Mouse (Mus musculus): Measurements from ENCODE around the gene Syn2. TPM values are rescaled to one million over a fixed set of nuclear protein-coding genes. Genes with fewer than 3 reads are reported as not detected.

The Syn2 gene
- polyA plus RNA-seq, 1 experiment from 2014 or later: 1.0 TPM

DNA sequence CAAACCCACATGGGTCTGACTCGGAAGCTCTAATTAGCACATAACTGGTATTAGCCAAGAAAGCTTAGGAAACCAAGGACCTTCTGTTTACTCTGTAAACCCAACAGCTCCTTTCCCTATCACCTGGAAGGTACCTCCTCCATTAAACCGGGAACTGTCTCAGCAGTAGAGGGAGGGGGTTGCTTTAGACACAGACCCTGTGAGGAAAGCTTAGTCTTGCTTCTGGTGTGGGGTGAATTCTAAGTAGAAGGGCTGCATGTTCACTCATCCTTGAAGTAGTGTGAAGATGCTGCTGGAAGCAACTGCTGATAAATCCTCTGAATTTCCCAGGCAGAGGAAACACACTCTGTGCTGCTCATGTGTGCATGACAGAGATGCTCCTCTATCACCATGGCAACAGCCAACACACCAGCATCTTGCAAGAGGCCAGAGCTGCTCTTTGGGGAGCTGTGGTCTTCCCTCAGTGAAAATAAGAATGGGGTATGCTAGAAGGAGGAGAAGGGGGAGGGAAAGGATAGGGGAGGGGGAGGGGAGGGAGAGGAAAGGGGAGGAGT is 8.4 kb upstream of the Syn2 start:
- Histone ChIP-seq H3K9me3 (no peaks in the 10 kb centered on the region), H3K9ac (no peak overlapping the region), H3K27me3 (peaks cover 9% of the 10 kb centered on the region; the same call in 1 of the 2 replicates), H3K4me1 (peaks cover 11% of the 10 kb centered on the region), H3K36me3 (no peaks in the 10 kb centered on the region), H3K4me2 (no peak overlapping the region), H3K27ac (no peak overlapping the region), H3K4me3 (no peak overlapping the region)
- ATAC-seq (ENCODE audit: insufficient number of reproducible peaks, insufficient read depth, low FRiP score, low TSS enrichment, low read depth): no peak
- WGBS: 40% methylated on average over 2 of the region's 2 CpGs

DNA sequence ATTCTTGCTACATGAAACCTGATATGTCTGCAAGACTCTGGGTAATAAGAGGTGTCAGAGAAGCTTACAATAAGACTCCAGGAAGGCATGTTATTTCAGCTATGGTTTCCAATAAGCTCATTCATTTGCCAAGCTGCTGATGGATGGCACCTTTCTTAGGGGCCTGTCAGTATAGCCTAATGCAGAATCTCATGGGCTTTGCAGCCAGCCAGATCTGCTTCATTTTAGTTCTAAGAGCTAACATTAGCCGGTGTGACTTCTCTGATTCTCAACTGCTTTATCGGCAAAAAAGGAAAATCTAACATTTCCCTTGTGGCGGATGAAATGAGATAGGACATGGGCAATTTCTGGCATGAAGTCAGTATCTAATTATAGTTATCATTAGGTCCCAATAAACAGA is 7.9 kb upstream of the Syn2 start:
- H3K36me3 ChIP-seq: no peaks in the 10 kb centered on the region
- no peak overlapping the region for H3K27ac ChIP-seq
- ATAC-seq (ENCODE audit: insufficient number of reproducible peaks, insufficient read depth, low FRiP score, low TSS enrichment, low read depth): no peak
- peaks cover 11% of the 10 kb centered on the region for H3K4me1 ChIP-seq
- H3K27me3 ChIP-seq: peaks cover 9% of the 10 kb centered on the region; the same call in 1 of the 2 replicates
- 58% methylated on average over 3 of the region's 3 CpGs for WGBS
- no peaks in the 10 kb centered on the region for H3K9me3 ChIP-seq
- H3K4me2 ChIP-seq: no peak overlapping the region
- no peak overlapping the region for H3K4me3 ChIP-seq
- H3K9ac ChIP-seq: no peak overlapping the region

DNA sequence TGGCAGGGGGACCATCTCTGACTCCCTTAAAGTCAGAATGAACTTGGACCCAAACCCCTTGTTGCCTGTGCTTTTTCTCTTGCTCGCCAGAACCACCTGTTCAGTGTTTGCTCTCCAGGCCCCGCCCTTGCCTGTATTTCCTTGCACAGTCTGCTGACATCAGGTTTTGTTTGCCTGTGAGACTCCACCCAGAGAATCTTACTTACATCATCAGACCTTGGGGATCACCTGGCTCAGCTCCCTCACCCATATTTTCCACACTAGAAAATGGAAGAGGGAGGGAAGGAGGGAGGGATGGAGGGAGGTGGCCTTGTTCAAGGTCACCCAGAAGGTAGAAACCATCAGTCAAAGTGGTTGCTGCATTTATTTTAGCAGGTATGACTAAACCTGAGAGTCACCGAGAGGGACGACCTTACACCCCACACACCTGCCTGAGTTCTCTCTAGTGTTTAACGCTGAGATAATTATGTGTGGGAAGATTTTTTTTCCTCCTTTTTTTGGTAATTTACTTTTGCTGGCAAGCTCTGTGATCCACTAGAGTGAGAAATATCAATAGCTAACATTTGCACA is 7.4 kb upstream of the Syn2 start:
- Histone ChIP-seq H3K36me3 (no peaks in the 10 kb centered on the region), H3K4me1 (peaks cover 11% of the 10 kb centered on the region), H3K4me3 (no peak overlapping the region), H3K27me3 (peaks cover 9% of the 10 kb centered on the region; the same call in 1 of the 2 replicates), H3K9me3 (no peaks in the 10 kb centered on the region), H3K9ac (no peak overlapping the region), H3K4me2 (no peak overlapping the region), H3K27ac (no peak overlapping the region)
- 76% methylated on average over 5 of the region's 5 CpGs for WGBS
- no peak for ATAC-seq (ENCODE audit: insufficient number of reproducible peaks, insufficient read depth, low FRiP score, low TSS enrichment, low read depth)

DNA sequence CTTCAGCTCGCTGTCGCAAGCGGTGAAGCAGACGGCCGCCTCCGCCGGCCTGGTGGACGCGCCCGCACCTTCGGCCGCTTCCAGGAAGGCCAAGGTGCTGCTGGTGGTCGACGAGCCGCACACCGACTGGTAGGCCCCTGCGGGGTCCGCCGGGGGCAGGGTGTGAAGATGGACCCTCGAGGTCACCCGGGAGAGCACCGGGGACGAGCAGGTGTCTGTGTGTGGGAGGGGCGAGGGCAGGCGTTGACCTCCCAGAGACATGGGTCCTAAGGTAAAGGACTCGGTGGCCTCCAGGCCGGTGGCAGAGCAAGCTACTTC is 589 bp downstream of the Syn2 start:
- WGBS: 2% methylated on average over 27 of the region's 27 CpGs
- no peaks in the 10 kb centered on the region for H3K9me3 ChIP-seq
- peak overlapping the region; percentile 72 for H3K9ac ChIP-seq
- no peak for ATAC-seq (ENCODE audit: insufficient number of reproducible peaks, insufficient read depth, low FRiP score, low TSS enrichment, low read depth)
- H3K36me3 ChIP-seq: no peaks in the 10 kb centered on the region
- peaks cover 11% of the 10 kb centered on the region for H3K4me1 ChIP-seq
- H3K4me2 ChIP-seq: peak overlapping the region; percentile 94
- peak overlapping the region; percentile 62 for H3K4me3 ChIP-seq
- peaks cover 47% of the 10 kb centered on the region for H3K27me3 ChIP-seq
- H3K27ac ChIP-seq: no peak overlapping the region

DNA sequence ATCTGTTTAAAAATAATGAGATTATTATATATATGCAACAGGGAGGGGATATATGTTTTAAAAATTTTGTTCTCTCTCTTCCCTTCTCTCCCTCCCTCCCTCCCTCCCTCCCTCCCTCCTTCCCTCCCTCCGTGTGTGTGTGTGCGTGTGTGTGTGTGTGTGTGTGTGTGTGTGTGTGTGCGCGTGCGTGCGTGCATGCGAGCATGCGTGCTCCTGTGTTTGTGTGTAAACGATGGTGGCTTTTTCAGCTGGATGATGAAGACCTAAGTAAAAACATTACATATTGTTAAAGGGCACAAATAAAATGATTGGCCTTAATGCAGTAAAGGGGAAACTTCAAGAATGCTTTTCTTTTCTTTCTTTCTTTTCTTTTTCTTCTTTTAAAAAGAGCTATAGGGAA is 1.5 kb downstream of the Syn2 start:
- ATAC-seq (ENCODE audit: insufficient number of reproducible peaks, insufficient read depth, low FRiP score, low TSS enrichment, low read depth): no peak
- H3K36me3 ChIP-seq: no peaks in the 10 kb centered on the region
- H3K4me2 ChIP-seq: no peak overlapping the region
- peaks cover 11% of the 10 kb centered on the region for H3K4me1 ChIP-seq
- H3K27me3 ChIP-seq: peaks cover 47% of the 10 kb centered on the region
- no peak overlapping the region for H3K27ac ChIP-seq
- H3K4me3 ChIP-seq: no peak overlapping the region
- WGBS: 82% methylated on average over 8 of the region's 9 CpGs
- no peak overlapping the region for H3K9ac ChIP-seq
- H3K9me3 ChIP-seq: no peaks in the 10 kb centered on the region

DNA sequence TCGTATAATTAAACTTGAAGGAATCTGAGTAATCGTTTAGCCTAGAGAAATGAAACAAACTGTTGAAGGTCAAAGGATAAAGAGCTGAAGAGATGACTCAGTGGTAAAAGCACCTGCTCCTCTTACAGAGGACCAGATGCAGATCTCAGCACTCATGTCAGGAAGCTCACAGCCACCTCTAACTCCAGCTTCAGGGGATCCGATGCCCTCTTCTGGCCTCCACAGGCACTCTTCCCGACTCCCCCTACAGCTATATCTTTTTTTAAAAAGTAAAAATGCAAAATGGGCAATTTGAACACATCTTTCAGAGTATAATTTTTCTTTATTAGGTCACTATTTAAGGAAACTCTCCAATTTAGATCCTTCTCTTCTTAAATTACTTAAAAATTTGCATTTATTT is 6.7 kb downstream of the Syn2 start:
- H3K4me1 ChIP-seq: no peaks in the 10 kb centered on the region
- H3K36me3 ChIP-seq: no peaks in the 10 kb centered on the region
- no peak overlapping the region for H3K9ac ChIP-seq
- WGBS: 60% methylated on average over 4 of the region's 4 CpGs
- no peaks in the 10 kb centered on the region for H3K9me3 ChIP-seq
- peaks cover 17% of the 10 kb centered on the region for H3K27me3 ChIP-seq
- no peak for ATAC-seq (ENCODE audit: insufficient number of reproducible peaks, insufficient read depth, low FRiP score, low TSS enrichment, low read depth)
- H3K27ac ChIP-seq: no peak overlapping the region
- no peak overlapping the region for H3K4me3 ChIP-seq
- no peak overlapping the region for H3K4me2 ChIP-seq

DNA sequence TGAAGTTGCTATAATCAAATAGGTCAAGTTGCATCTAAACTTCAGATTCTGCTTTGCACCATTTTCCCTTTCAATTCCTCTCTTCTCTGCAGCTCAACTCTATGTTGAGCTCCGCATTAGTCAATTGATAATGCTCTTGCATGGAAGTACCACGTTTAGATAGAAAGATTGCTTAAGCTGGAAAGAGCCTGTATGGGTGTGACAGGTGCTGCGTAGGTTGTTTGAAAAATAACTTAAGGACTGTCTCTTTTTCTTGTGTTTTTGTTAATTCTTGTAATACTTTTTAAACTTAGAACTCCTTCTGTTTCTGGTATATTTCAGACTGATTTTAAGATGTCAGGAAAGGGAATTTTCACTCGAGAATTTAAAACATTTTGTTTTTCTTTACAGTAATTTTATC is 26.5 kb downstream of the Syn2 start:
- H3K4me3 ChIP-seq: no peak overlapping the region
- H3K4me2 ChIP-seq: no peak overlapping the region
- H3K9me3 ChIP-seq: no peaks in the 10 kb centered on the region
- no peaks in the 10 kb centered on the region for H3K4me1 ChIP-seq
- ATAC-seq (ENCODE audit: insufficient number of reproducible peaks, insufficient read depth, low FRiP score, low TSS enrichment, low read depth): no peak
- no peaks in the 10 kb centered on the region for H3K36me3 ChIP-seq
- H3K27ac ChIP-seq: no peak overlapping the region
- WGBS: 70% methylated on average over 4 of the region's 4 CpGs
- H3K9ac ChIP-seq: no peak overlapping the region
- H3K27me3 ChIP-seq: no peaks in the 10 kb centered on the region

DNA sequence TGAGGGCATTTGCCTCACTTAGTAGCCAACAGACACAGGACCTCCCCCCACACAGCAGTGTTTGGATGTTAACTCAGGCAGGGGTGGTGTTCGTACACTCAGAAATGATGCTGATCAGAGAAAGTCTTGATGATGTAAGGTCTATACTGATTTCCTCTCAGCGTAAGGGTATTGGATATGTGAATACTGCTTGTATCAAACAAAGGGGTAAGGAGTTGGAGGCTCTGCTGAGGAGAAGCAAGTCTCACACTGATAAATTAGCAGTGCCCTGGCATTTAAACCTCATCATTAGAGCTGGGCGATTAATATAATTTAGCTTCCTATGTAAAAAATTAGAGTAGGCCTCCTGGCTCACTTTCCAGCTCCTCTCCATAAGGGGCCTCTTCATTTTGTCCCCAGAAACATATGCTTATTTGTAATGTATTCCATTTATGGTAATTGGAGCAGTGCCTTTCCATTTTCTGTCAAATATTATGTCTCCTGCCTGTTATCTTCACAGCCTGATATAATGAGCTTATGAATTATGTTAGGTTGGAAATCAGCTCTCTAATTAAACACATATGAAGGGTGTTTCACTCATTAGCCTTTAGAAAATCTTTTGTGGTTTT is 31.3 kb downstream of the Syn2 start:
- Histone ChIP-seq H3K27ac (no peak overlapping the region), H3K4me1 (no peaks in the 10 kb centered on the region), H3K36me3 (no peaks in the 10 kb centered on the region), H3K9ac (no peak overlapping the region), H3K9me3 (no peaks in the 10 kb centered on the region), H3K27me3 (no peaks in the 10 kb centered on the region), H3K4me2 (no peak overlapping the region), H3K4me3 (no peak overlapping the region)
- WGBS: 78% methylated on average over 3 of the region's 3 CpGs
- no peak for ATAC-seq (ENCODE audit: insufficient number of reproducible peaks, insufficient read depth, low FRiP score, low TSS enrichment, low read depth)

DNA sequence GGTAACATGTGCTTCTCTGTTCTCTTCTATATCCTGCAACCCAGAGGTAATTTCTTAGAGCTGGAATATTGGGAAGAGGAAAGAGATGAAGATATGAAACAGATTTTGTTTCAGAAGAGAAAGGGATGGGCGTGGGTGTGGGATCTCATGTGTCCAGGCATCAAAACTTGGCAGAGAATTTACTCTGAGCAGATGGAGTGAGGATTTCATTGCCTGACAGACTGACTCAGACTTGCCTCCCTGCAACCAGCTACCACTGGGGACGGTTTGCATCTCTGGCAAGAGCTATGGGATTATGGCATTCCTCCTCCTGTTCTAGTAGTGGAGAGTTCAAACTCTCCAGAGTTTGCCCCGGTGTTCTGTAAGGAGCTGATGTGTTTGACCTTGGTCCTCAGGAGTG is 34.2 kb downstream of the Syn2 start:
- Histone ChIP-seq H3K9ac (no peak overlapping the region), H3K4me1 (no peaks in the 10 kb centered on the region), H3K27ac (no peak overlapping the region), H3K9me3 (no peaks in the 10 kb centered on the region), H3K36me3 (no peaks in the 10 kb centered on the region), H3K4me3 (no peak overlapping the region), H3K27me3 (no peaks in the 10 kb centered on the region), H3K4me2 (no peak overlapping the region)
- ATAC-seq (ENCODE audit: insufficient number of reproducible peaks, insufficient read depth, low FRiP score, low TSS enrichment, low read depth): no peak
- WGBS: 57% methylated on average over 3 of the region's 3 CpGs

DNA sequence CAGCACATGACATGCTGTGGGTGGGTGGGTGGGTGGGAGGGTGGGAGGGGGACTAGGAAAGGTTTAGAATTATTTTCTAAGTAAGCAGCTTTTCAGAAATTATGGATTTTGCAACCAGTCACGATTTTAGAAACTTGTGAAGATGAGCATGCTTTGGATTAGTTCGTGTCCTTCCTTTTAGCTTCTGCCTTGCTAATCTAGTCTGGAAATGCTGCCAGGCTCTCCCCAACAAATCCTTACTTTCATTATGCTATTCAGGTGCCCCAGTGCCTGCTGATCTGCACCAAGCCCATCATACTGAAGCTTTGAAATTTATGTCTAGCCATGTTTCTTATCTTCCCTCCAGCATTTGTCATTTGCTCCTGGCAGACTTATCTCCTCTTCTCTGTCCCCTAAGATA is 34.8 kb downstream of the Syn2 start:
- Histone ChIP-seq H3K4me3 (no peak overlapping the region), H3K4me2 (no peak overlapping the region), H3K9me3 (no peaks in the 10 kb centered on the region), H3K36me3 (no peaks in the 10 kb centered on the region), H3K27me3 (no peaks in the 10 kb centered on the region), H3K9ac (no peak overlapping the region), H3K4me1 (no peaks in the 10 kb centered on the region), H3K27ac (no peak overlapping the region)
- 69% methylated on average over 2 of the region's 2 CpGs for WGBS
- ATAC-seq (ENCODE audit: insufficient number of reproducible peaks, insufficient read depth, low FRiP score, low TSS enrichment, low read depth): no peak

DNA sequence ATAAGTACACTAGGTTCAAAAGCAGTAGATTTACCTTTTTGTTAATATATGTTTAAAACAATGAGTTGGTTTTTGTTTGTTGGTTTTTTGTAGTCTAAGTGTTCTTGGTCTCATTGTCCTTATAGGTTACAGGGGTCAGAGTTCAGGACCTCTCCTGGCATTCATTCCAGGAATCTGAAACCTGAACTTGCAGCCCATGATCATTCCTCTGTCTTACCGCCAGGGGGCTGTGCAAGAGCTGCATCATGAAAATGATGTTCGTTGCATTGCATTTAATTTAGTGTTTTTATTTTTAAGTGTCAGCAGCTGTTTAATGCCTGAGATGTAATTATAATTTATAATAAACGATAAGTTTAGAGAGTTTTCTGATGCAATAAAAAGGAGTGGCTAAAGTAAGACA is 40.1 kb downstream of the Syn2 start:
- Histone ChIP-seq H3K9ac (no peak overlapping the region), H3K4me3 (no peak overlapping the region), H3K36me3 (no peaks in the 10 kb centered on the region), H3K27ac (no peak overlapping the region), H3K9me3 (no peaks in the 10 kb centered on the region), H3K4me1 (no peaks in the 10 kb centered on the region), H3K27me3 (no peaks in the 10 kb centered on the region), H3K4me2 (no peak overlapping the region)
- no peak for ATAC-seq (ENCODE audit: insufficient number of reproducible peaks, insufficient read depth, low FRiP score, low TSS enrichment, low read depth)
- 29% methylated on average over 3 of the region's 3 CpGs for WGBS

DNA sequence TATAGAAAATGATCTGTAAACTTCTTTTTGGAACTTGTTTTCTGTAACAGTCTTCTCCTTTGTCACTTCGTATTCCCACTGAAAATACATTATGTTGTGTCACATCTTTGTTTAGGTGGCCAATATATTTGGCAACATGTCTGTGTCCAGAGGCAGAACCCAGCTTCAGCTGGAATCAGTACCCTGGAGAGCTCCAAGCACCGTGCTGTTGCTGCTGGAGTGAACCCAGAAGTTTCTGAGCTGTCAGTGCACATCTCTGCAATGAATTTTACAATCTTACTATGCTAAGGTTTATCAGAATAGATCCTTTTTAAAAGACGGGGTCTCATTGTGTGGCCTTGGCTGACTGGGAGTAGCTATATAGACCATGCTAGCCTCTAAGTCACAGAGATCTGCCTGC is 44.1 kb downstream of the Syn2 start:
- ATAC-seq (ENCODE audit: insufficient number of reproducible peaks, insufficient read depth, low FRiP score, low TSS enrichment, low read depth): no peak
- no peaks in the 10 kb centered on the region for H3K36me3 ChIP-seq
- H3K4me3 ChIP-seq: no peak overlapping the region
- no peak overlapping the region for H3K9ac ChIP-seq
- H3K27me3 ChIP-seq: no peaks in the 10 kb centered on the region
- no peak overlapping the region for H3K27ac ChIP-seq
- WGBS: 26% methylated on average over 3 of the region's 3 CpGs
- no peaks in the 10 kb centered on the region for H3K4me1 ChIP-seq
- H3K4me2 ChIP-seq: no peak overlapping the region
- no peaks in the 10 kb centered on the region for H3K9me3 ChIP-seq
